Mouse (Mus musculus) lung, postnatal 0 days (tissue): ENCODE results near the gene Pdrg1.

ENCODE experiments used
- CTCF ChIP-seq: IDR thresholded peaks from 2 replicates; pipeline ENCODE4 v1.5.1; 2016; ENCODE audit warnings: antibody characterized with exemption, mild to moderate bottlenecking
- EP300 ChIP-seq: IDR thresholded peaks from 2 replicates; pipeline ENCODE4 v1.6.1; 2016; ENCODE audit warnings: antibody characterized with exemption, mild to moderate bottlenecking, control low read depth

GRCm38 (mm10) chr2:153032973-153033372 lies 17.7 kb upstream of the Pdrg1 start:
- TF ChIP-seq CTCF (no peak), EP300 (no peak)
